Mouse (Mus musculus) embryo, embryonic 10.5 days (tissue): ENCODE data around the gene Cdkal1.

ENCODE experiments used
- DNase-seq: peaks from one replicate; pipeline ENCODE4 v3.0.0-alpha.2; 2015; ENCODE audit warnings: low spot score

Gene Cdkal1

DNA sequence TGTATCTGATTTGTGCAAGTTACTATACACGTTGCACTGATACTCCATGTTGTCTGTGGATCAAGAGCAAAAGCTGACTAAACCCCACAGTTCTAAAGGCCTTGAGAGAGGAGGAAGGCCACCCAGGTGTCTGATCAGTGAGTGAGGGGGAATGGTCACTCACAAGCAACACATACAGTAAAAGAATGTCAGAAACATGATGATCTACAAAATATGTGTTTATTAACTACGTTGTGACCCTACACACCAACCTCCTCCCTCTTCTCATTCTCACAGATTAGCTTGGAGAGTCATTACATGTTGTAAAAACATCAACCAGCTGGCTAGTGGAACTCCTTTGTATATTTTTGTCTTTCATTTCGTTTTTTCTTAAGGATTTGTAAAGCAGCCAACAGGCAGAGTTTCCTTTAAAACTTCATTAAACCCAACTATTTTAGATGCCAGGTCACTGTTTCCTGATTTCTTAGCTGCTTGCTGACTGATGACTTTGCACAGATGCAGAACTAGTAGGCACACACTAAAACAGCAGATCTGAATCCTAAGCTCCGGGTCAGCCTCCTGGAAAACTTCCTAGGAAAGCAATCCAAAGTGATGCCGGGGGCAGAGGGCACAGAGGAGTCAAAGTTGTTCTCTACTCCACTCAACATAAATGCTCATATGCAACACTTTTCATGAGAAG lies 157.0 kb downstream of the Cdkal1 start:
- no peak for DNase-seq

DNA sequence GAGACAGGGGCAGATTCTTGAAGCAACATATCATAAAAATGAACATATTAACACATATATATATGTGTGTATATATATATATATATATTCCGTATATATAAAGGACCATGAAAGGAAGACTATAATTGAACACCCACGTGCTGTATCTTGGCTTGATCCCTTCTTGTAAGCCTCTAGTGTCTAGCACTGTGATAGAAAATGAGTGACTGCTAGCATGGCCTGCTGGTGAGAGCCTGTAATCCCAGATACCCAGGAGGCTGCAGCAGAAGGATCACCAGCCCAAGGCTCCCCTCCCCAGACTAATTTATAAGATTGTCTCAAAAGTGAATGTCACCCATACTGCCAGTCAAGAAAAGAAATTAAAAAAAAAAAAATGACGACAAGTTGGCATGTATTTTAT lies 158.2 kb downstream of the Cdkal1 start:
- no peak for DNase-seq

DNA sequence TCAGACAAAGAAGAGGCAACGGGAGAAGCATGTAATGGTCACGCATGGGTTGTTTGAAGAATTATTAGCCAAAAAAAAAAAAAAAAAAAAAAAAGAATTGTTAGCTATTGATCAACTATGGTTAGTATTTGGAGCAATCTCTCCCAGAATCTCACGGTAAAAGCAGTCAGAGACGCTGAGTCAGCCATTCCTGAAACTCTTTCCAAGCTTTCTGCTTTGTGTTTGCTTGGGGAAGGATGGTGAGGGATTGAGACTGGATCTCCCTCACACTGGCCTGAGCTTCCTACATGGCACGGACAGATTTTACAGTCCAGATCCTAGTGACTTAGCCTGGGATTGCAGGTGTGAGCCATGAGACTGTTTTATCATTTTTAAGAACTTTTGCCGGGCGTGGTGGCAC lies 164.7 kb downstream of the Cdkal1 start:
- no peak for DNase-seq

DNA sequence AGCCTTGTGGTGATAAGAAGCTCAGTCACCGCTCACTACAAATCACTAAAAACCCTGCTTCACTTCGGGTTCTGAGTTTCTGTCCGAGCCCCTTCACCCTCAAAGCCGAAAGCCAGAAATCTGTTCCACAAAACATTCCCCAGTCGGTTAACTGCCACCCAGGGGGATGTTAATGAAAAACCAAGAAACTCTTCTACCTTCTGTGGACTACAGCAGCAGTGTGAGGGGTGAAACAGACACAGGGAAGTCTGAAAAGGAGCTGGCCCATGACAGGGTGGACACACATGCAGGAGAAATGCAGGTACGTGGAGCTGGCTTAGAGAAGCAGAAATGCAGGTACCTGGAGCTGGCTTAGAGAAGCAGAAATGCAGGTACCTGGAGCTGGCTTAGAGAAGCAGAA lies 166.6 kb downstream of the Cdkal1 start:
- DNase-seq = no peak

DNA sequence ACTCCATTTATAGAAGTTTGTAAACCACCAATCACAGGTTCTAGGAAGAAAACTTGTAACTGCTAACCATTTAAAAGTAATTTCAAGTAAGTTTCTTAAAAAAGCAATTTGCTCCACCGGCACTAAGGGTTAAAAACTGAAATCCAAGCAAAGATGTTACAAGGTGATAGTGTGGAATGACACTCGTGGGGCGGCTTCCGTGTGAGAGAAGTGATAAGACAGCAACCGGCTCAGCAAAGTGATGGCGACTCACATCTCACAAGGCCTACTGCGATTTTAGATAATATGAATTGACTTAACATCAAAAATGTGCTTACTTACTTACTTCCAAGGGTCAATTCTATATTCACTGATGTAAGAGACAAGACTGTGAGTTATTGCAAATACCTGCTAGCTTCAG lies 167.6 kb downstream of the Cdkal1 start:
- DNase-seq = no peak

DNA sequence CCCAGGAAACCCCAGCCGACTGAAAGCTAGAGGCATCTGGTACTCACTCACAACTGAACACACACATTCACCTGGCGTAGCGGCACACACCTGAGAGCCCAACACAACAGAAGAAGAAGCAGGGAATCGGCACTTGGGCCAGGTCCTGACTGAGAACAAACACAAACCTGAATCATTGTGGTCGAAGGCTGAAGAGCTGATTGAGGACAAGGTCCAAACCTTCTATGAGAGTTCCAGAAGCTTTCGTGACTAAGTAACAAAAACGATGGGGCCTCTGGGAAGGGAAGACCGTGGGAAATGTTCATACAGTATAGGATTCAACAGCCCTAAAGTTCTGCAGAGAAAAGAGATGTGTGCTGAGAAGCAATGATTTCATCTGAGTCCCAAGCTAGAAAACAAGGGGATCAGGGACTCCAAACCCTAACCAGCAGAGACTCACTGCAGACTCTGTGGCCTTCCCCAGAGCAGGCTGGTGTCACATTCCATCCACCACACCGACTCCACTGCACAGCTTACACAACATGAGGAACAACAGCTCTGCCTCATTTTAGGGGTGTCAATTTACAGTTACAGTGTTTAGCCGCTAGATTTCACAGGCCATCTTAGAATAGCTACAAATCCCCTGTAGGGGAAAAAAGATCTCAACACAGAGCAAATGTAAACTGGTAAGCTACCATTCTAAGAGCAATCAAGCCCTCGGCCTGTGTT lies 175.8 kb downstream of the Cdkal1 start:
- DNase-seq = no peak

DNA sequence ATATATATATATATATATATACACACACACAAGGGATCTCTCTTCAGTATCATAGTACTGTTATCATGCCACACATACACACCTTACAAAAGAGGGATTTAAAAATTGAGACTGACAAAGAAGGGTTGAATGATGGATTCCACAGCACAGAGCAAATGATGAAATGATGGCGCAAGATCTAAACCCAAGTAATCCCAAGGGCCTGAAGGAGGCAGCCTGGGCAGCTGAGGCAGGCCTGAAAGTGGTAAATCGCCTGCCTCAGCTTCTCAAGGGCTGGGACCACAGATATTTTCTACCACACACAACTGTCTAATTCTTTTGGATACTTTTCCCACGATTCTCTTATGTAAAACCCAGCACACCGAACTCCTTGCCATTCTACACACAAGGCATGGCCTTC lies 177.9 kb downstream of the Cdkal1 start:
- no peak for DNase-seq

DNA sequence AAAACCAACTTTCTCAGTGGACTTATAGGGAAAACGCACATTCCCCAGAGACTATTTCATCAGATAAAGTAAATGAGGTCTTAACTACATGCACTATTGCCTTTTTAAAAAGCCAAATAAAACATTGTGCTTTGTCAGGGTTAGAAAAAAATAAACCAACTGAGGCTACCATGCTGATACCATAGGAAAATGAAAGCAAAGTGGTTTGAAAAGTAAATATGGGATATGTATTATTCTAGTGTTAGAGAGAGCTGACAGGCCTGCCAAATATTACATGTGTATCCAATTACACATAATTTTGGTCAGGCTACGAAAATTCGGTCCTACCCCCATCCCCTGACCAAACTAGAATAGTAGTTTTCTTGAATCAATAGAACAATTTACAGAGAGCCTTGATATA lies 184.8 kb downstream of the Cdkal1 start:
- DNase-seq = no peak

DNA sequence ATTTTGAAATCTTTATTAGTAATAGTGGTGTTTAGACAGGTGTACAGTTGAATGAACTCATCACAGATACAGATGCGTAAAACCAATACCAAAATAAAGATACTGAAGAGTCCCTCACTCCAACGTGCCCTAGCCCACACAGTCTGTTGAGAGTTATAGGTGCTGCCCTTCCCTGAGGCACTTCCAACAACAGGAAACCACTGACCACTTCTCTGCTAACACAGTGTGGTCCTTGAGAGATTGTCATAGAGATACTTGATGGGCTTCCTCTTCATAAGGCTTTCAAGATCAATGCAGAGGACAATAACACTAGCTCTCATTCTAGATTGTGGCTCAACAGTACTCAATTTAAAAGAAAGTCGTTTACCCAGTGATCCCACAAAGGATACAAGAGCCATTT lies 191.6 kb downstream of the Cdkal1 start:
- no peak for DNase-seq

DNA sequence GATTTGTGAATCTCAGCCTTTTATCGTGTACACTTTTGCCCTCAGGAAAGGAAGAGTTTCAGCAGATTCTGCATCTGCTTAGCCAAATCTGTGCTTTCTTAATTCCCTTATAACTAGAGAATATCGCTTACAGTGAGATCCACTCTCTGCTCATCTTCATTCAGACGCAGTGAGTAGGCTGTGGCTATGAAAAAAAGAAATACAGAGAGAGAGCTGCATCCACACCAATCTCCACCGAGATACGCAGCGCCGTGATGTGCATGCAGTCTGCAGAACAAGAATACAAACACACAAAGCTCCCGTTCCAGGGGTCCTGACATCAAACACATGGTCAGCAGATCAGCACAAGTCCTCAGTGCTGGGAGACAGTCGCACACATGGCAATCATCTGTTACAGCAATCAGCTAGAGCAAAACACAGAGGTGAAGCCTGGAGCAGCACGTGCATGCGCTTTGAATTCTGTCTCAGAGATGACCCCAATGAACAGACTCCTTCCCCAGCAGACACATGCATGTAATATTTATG lies 199.6 kb downstream of the Cdkal1 start:
- peak; percentile 66 for DNase-seq

DNA sequence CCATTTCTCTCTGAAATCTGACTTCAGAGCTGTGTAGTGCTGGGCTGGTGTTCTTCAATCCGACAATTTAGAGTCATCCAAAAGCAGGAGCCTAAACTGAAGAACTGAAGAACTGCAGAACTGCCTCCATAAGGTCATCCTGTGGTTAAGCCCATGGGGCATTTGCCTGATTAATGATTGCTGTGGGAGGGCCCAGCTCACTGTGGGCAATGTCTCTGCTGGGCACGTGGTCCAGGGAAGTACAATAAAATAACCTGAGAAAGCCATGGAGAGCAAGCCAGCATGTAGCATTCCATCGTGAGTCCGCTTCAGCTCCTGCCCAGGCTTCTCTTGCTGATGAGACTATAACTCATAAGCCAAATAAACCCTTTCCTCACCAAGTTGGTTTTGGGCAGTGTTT lies 202.1 kb downstream of the Cdkal1 start:
- no peak for DNase-seq

DNA sequence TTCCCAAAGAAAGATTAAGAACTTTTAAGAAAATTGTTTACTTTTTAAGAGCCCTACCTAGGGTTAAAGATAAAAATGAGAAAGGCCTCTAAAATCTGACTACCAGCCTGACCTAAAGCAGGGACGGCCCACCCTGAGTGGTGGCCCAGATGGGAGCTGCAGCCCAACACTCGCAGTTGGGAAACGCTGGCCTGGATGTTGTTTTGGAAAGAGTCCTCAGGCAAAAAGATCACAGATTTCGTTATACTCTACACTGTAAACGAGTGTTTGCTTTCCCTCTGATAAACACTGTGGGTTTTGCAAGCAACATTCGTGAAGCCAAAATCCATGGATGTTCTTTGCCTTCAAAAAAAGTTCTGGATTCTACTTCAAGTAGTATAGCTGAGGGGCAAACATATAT lies 202.7 kb downstream of the Cdkal1 start:
- no peak for DNase-seq

DNA sequence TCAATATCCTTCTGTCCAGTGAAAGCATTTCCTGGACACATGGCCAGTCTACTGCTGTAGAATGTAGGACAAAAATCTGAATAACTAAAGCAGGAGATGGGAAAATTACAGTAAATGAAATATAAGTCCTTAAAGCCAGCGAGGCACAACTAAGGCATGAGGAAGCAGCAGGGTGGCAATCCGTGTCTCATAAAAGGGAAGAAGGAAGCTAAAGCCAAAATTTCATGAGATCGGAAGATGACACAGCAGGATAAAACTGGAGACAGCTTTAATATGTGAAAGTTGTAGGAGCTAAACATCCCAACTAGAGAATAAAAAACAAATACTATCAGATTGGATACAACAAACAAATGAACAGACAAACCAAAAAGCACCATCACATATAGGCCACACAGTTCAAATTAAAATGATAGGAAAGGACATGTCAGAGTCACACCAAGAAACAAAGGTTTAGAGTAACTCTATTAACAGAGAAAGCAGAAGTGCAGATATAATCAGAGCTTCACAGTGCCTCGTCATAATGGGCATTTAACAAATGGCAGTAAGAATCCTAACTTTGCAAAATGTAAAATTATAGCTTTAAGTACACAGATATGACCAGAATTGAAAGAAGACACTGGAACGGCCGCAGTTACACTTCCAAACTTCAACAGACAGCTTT lies 204.8 kb downstream of the Cdkal1 start:
- DNase-seq = no peak

DNA sequence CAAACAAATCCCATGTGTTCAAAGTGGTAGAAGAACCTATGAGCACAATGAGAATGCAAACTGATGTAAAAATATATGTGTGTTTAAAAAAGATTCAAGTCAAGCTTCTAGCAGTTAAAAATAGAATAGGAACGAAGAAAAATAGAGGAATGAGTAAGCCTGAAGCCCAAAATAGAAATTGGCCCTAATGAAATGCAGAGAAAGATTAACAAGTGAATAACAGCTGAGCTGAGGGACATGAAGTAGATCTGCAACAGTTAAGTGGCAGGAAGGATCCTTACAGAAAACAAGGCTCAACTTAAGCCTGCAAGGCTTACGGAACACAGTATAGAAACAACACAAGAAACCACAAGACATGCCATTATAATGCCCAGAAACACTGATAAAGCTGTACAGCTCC lies 205.9 kb downstream of the Cdkal1 start:
- DNase-seq = no peak

DNA sequence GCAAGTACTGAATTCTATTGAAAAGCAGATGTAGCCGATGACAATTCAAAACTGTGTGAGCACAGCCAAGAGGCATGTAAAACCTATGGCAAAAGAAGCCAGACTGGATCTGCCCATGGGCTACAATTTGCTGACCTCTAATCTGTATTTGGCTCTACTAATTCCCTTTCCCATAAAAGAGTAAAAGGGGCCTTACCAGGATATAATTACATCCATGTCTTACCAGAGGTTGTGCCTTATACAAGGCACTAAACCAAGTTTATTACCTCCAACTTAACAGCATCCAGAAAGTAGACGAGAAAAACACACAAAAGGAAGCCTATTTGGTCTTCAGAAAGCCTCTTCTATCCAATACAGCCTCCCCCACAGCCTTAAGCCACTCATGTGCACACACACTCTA lies 213.2 kb downstream of the Cdkal1 start:
- no peak for DNase-seq

DNA sequence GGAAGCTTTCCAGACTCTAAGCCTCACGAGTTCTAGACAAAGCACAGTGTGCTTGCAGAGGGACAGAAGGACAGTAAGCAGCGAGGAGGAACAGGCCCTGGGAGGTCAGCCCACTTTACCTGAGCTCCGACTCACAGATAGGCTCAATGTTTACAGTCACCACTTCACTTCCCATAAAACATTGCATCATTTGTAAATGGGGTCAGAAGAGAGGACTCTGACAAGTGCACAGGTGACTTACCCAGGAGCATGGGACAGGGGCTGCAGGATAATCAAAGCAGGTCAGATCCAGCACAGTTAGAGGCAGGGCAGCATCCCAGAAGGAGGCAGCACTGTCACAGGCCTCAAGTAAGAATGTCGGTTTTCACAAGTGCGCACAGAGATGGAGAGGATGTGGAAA lies 214.3 kb downstream of the Cdkal1 start:
- no peak for DNase-seq

DNA sequence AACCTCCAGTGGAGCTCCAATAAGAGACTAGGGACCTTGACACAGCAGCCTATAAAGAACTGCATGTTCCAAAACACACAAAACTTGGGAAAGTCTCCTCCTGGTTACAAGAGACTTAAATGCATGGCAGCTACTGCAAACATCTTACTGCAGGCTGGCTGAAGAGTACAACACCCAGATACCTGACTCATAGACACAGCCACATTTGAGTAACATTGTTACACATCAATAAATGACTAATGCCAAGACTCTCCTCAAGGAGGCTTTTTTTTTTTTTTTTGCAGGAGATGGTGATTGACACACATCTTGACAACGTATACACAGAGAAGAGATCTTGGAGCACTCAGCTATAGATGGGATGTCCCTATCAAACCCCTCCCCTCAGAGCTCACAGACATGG lies 215.3 kb downstream of the Cdkal1 start:
- no peak for DNase-seq

DNA sequence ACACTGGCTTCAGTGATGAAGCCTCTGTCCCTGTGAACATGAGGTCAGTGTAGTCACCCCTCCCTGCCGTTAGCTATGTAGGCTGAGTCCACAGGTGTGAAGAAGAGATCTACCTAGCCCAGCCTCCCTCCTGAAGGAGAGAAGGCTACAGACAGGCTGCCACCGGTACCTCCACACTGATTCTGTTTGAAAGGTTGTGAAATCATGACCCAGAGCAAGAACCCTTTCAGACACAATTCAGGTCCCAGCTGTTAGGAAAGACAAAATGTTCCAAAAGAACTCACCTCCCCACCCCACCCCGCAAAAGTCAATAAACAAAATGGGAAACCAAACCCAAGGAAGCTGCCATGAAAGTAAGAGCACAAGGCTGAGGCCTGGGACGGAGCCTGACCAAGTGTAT lies 217.2 kb downstream of the Cdkal1 start:
- no peak for DNase-seq

DNA sequence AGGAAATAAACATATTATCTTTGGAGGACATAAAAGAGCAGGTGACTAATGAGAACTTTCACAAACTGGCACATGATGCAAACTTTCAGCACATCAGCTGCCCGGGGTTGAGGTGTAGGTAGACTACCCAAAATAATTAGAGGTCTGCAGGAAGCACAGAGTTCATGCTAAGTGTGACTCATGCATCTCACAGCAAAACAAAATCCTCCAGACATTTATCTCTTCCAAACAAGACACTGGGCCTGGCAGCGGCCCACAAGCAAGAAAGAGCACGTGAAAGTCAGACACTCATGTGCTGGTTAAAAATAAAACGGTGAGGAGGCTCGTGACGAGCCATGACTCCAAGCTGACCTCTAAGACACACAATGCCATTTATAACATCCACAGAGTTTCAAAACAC lies 217.7 kb downstream of the Cdkal1 start:
- no peak for DNase-seq

DNA sequence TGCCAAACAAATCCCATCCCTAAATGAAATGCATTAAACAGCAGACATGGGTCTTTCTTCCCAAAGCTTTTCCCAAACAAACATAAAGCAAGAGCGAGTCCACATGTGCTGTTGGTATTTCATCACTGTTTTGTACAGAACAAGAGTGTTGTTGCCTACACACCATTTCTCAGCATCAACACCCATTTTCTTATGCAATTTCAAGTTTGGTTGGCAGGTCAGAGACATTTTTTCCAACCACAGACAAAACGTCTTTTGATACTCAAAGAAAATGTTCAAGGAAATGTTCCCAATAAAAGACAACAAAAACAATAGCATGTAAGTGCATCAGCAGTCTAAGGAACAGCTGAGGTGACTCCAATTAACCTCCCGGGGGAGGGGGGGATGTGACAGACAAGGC lies 219.9 kb downstream of the Cdkal1 start:
- no peak for DNase-seq

DNA sequence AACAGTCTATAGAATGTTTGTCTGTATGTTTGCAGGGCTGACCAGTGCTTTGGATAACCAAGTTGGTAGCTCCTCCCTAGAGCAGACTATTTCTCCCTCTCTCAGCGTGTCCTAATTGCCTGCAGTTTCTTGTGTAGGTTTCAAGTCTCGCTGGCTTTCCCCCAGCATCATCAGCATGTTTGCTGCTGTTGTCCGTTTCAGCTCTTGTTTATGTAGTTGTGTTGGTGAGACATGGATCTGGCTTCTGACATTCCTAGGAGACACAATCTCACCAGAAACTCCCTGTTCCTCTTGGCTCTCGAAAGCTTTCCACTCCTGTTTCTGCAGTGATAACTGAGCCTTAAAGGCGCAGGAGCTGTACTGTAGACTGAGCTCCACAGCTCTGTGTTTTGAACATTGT lies 224.1 kb downstream of the Cdkal1 start:
- no peak for DNase-seq

DNA sequence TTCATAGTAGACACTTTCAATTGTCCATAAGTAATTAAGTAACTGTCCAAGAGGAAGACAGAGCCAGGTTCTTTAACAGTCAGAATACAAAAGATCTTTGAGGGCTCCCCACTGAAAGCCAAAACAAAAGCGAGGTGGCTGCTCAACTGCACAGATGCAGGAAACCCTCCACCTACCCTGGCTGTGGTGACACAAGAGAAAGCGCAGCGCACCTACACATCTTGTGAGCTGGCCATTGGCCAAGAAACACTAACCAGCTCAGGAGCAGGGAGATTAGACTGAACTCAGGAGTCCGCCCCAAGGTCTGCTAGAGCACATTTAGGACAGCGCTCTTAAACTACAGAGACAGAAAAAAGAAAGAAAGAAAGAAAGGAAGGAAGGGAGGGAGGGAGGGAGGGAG lies 226.9 kb downstream of the Cdkal1 start:
- DNase-seq = no peak

DNA sequence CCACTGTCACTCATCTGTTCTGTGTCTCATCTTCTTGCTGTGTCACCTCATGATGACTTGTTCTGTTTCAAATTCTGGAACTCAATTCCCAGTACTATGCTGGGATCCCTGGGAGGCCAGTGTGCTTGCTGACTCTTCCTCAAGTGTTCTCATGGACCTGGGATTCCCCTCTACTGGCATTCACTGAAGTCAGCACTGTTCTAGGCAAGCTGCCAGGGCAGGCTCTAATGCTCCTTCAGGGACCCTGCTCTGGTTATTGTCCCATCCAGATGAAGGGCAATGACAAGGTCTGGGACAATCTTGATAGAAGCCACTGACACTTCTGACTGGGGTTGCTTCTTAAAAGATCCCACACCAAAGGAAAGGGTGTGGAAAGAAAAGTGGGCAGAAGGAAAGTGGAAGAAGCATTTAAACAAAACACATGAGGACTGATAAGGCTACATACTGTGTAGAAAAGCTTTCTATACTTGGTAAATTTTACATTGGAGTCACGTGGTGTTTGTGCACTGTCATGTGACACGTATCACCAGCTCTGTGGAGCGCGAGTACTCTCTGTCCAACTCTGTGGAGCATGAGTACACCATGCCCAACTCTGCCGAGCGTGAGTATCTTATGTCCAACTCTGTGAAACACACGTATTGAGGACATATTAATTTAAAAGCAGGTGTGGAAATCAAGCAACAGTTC lies 227.9 kb downstream of the Cdkal1 start:
- no peak for DNase-seq
